Mouse (Mus musculus) brain, embryonic 14.5 days (tissue): Measurements from ENCODE around the gene Tmc2.

Experiments used
- CTCF ChIP-seq: fragments of 200-500 bp; IDR thresholded peaks from 2 replicates; pipeline ENCODE4 v1.5.1; 2012; ENCODE audit warnings: inconsistent platforms, mild to moderate bottlenecking, moderate library complexity, borderline replicate concordance; ENCODE audit not compliant: insufficient read depth, insufficient read length; ENCODE audit errors: extremely low read depth
- POLR2A ChIP-seq: fragments of 200-500 bp; IDR thresholded peaks from 2 replicates; pipeline ENCODE4 v1.6.1; 2012; ENCODE audit warnings: mild to moderate bottlenecking, inconsistent platforms, borderline replicate concordance; ENCODE audit not compliant: poor library complexity, insufficient read depth, insufficient read length, severe bottlenecking; ENCODE audit errors: extremely low read depth

- TF ChIP-seq CTCF (no peak), POLR2A (no peak)
These were observed 39.8 kb upstream of the Tmc2 start for GRCm38 (mm10) chr2:130155171-130155570.
